Mouse (Mus musculus) spleen, adult 2 months (tissue): ENCODE data around the gene Sigmar1.
"Not testable (repeated sequence)": the region's sequence is repeated elsewhere in the genome, so short reads cannot be mapped to it uniquely, and the experiment has no call there.

ENCODE experiments used
- CTCF ChIP-seq: fragments of 200-500 bp; IDR thresholded peaks from 2 replicates; pipeline ENCODE4 v1.5.1; 2011; ENCODE audit warnings: mild to moderate bottlenecking, inconsistent platforms; ENCODE audit not compliant: insufficient read depth, insufficient read length, insufficient replicate concordance; ENCODE audit errors: extremely low read depth
- POLR2A ChIP-seq: fragments of 200-500 bp; IDR thresholded peaks from 2 replicates; pipeline ENCODE4 v1.6.1; 2011; ENCODE audit warnings: low read depth, low read length, inconsistent platforms

DNA sequence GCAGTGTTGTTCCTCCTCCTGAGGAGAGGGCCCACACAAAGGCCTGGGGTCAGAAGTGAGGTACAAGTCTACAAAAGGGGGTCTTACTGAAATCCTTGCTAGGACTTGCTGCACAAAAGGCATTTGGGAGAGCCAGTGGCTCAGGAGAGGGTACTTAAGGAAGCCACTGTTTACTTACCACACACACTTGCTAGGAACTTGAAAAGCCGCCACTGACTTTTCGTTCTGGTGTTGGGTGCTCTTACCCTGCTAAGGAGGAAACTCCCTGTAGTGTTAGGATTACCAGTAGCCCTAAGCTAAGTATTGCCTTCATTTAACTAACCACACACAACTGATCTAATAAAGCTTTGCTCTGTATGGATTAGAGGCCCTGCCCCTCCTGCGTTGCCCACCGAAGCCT is 65.9 kb downstream of the Sigmar1 start:
- TF ChIP-seq POLR2A, CTCF: not testable (repeated sequence)
